Mouse (Mus musculus) hindbrain, embryonic 16.5 days (tissue): Measurements from ENCODE around the gene Pipox. TPM values are rescaled to one million over a fixed set of nuclear protein-coding genes. Genes with fewer than 3 reads are reported as not detected.
A peak's percentile ranks its signal among the peaks of the same experiment; 100 is the strongest.

Source experiments
- ATAC-seq: fragments of 200-750 bp; cut with Nextera tagmentation; 2 replicates; pipeline ENCODE4 v1.8.0; 2017; ENCODE audit warnings: moderate TSS enrichment, moderate library complexity
- H3K27ac ChIP-seq: fragments of 300-500 bp; sonication (generic); 2 replicates; pipeline ENCODE4 v1.5.1; 2014; ENCODE audit warnings: low read depth, mild to moderate bottlenecking, control low read depth, low read length, moderate library complexity
- H3K27me3 ChIP-seq: fragments of 300-500 bp; sonication (generic); replicated peaks from 2 replicates; pipeline ENCODE4 v1.6.1; 2014; ENCODE audit warnings: low read length; ENCODE audit not compliant: control insufficient read depth, insufficient read depth
- H3K36me3 ChIP-seq: fragments of 300-500 bp; sonication (generic); 2 replicates; pipeline ENCODE4 v1.6.1; 2014; ENCODE audit warnings: mild to moderate bottlenecking, low read length, moderate library complexity, mixed read lengths; ENCODE audit not compliant: control insufficient read depth, insufficient read depth
- H3K4me1 ChIP-seq: fragments of 300-500 bp; sonication (generic); 2 replicates; pipeline ENCODE4 v1.6.1; 2014; ENCODE audit warnings: low read depth, low read length; ENCODE audit not compliant: control insufficient read depth, insufficient read depth
- H3K4me2 ChIP-seq: fragments of 300-500 bp; sonication (generic); 2 replicates; pipeline ENCODE4 v1.6.1; 2014; ENCODE audit warnings: mild to moderate bottlenecking, low read length, control low read depth, moderate library complexity
- H3K4me3 ChIP-seq: fragments of 300-500 bp; sonication (generic); 2 replicates; pipeline ENCODE4 v1.5.1; 2014; ENCODE audit warnings: mild to moderate bottlenecking, low read length, control low read depth, moderate library complexity
- H3K9ac ChIP-seq: fragments of 300-500 bp; sonication (generic); 2 replicates; pipeline ENCODE4 v1.6.1; 2014; ENCODE audit warnings: low read depth, mild to moderate bottlenecking, control low read depth, low read length, moderate library complexity
- H3K9me3 ChIP-seq: fragments of 300-500 bp; sonication (generic); 2 replicates; pipeline ENCODE4 v1.6.1; 2014; ENCODE audit warnings: mild to moderate bottlenecking, low read length, moderate library complexity; ENCODE audit not compliant: control insufficient read depth
- WGBS: fragments of 180-500 bp; shearing (Covaris S2); extraction: QIAGEN DNeasy Blood & Tissue Kit; methylation state at CpG from one replicate; pipeline ENCODE4 v1.1.7; 2014; 5-methylcytosine and 5-hydroxymethylcytosine counted together
- polyA plus RNA-seq: library from polyadenylated mRNA; unstranded; fragments of >200 nt; fragmentation: Nextera tagmentation; extraction: Ambion mirVana; gene quantifications from 2 replicates; pipeline ENCODE4 v1.2.1, GENCODE M21; 2015

The Pipox gene
- polyA plus RNA-seq, 1 experiment from 2014 or later: 5.9 TPM

DNA sequence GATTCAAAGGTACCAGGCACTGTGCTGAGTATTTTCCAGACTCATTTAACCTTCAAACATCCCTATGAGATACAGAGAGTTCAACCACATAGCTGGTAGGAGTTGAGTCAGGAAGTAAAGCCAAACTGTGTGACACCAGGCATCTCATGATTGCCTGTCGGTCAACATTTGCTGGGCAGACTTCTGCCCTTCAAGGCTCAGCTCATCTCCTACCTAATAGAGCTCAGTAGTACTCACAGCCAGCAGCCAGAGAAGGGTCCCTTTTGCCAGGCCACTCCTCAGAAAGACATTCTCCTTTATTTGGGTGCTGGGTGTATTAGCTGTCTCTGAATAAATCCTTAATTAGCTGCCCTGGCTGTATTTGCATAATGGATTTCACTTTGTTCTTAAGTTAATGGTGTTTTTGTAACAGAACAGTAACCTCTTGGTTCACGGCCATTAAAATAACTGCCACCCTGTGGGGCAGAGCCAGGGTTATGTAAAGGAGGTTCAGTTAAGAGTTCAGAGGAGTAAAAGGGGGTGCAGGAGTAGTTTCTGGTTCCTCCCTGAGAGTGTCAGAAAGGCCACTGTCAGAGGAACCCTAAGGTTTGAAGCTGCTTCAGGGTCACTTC is 3.1 kb downstream of the Pipox start:
- Histone ChIP-seq H3K36me3 (no peaks in the 10 kb centered on the region), H3K9ac (no peak overlapping the region), H3K4me2 (no peak overlapping the region), H3K9me3 (no peaks in the 10 kb centered on the region), H3K27ac (no peak overlapping the region), H3K4me3 (no peak overlapping the region), H3K27me3 (no peaks in the 10 kb centered on the region), H3K4me1 (peaks cover 50% of the 10 kb centered on the region)
- no peak for ATAC-seq
- WGBS: 56% methylated on average over 2 of the region's 2 CpGs

DNA sequence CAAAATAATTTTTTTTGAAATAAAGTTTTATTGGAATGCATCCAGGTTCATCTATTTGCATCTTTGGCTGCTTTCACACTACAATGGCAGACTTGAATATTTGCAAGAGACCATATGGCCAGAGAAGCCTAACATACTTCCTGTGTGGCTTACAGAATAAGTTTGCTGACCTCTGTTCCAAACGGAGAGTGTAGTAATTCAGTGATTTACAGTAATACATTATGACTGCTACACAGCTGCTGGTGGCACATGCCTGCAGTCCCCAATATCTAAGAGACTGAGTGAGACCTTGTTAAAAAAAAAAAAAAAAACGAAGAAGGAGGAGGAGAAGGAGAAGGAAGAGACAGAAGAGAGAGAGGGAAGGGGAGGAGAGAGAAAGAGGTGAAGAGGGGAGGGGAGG is 4.4 kb downstream of the Pipox start:
- no peak for ATAC-seq
- Histone ChIP-seq H3K27ac (no peak overlapping the region), H3K4me2 (no peak overlapping the region), H3K9me3 (no peaks in the 10 kb centered on the region), H3K9ac (no peak overlapping the region), H3K27me3 (no peaks in the 10 kb centered on the region), H3K4me3 (no peak overlapping the region), H3K4me1 (peaks cover 55% of the 10 kb centered on the region), H3K36me3 (no peaks in the 10 kb centered on the region)
- WGBS: 34% methylated on average over 2 of the region's 2 CpGs

DNA sequence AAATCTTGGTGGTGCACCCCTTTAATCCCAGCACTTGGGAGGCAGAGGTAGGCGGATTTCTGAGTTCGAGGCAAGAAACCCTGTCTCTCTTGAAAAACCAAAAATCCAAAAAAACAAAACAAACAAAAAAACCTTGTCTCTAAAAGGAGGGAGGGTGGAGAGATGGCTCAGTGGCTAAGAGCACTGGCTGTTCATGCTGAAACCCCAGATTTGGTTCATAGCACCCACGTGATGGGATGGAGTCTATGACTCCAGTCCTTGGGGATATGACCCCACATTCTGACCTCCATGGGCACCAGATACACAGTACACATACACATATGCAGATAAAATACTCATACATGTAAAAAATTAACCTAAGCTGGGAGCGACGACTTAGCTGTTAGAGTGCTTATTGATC is 5.0 kb downstream of the Pipox start:
- H3K4me2 ChIP-seq: no peak overlapping the region
- no peak overlapping the region for H3K9ac ChIP-seq
- no peak for ATAC-seq
- H3K36me3 ChIP-seq: no peaks in the 10 kb centered on the region
- no peaks in the 10 kb centered on the region for H3K9me3 ChIP-seq
- H3K27me3 ChIP-seq: no peaks in the 10 kb centered on the region
- peaks cover 48% of the 10 kb centered on the region for H3K4me1 ChIP-seq
- no peak overlapping the region for H3K27ac ChIP-seq
- no peak overlapping the region for H3K4me3 ChIP-seq
- WGBS: 93% methylated on average over 5 of the region's 5 CpGs

DNA sequence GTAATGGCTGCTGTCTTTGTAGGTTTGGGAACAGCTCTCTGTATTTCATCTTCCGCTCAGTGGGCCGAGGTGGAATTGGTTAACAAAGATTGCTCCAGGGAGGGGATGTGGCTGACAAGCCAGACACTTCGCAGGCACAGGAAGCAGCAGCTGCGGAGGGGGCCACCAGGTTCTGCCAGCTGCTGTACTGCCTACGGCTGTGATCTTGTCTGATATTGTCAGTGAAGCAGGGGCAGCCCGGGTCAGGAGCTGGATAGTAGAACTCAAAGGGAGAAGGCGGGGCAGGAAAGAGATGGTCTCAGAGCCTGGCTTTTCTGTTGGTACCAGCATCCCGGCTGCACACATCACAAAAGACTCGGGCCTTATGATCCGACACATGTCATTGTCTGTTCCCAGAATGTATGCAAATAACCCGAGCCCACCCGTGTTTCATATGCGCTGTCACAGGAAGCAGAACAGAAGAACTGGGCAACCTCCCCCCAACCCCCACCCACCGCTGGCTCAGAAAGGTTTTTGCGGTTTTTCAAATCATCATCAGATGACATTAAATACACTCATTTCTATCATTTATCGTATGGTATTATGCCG is 6.4 kb downstream of the Pipox start:
- H3K9ac ChIP-seq: no peak overlapping the region
- no peak overlapping the region for H3K4me3 ChIP-seq
- peaks cover 36% of the 10 kb centered on the region for H3K4me1 ChIP-seq

DNA sequence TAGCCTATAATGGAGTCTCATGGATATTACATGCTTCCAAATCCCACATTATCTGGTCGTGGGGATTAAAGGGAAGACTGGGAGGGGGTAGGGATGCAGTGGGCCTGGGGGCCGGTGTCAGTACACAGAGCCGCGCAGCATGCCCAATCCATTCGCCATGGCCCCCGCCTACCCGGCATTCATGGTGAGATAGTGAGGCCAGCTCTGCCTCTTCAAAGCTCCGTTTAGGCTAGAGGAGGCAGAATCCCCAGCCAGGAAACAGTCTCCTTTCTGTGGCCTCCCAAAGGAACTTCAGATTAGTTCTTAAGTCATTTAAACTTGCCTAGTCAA is 8.7 kb downstream of the Pipox start:
- H3K4me1 ChIP-seq: peaks cover 36% of the 10 kb centered on the region
- H3K4me3 ChIP-seq: no peak overlapping the region
- no peak overlapping the region for H3K4me2 ChIP-seq
- 26% methylated on average over 8 of the region's 8 CpGs for WGBS
- peak overlapping the region; percentile 10; the same call in 1 of the 2 replicates for H3K9ac ChIP-seq
- ATAC-seq: 0 out of 2 replicates have a peak, but pooled peaks have one; percentile 41
- no peaks in the 10 kb centered on the region for H3K9me3 ChIP-seq
- no peaks in the 10 kb centered on the region for H3K27me3 ChIP-seq
- peak overlapping the region; percentile 31 for H3K27ac ChIP-seq
- no peaks in the 10 kb centered on the region for H3K36me3 ChIP-seq

More for the DNA sequence above, 6.4 kb downstream of the Pipox start:
- Histone ChIP-seq H3K36me3 (no peaks in the 10 kb centered on the region), H3K27ac (peak overlapping the region; percentile 57), H3K9me3 (no peaks in the 10 kb centered on the region), H3K27me3 (no peaks in the 10 kb centered on the region), H3K4me2 (peak overlapping the region; percentile 0; the same call in 1 of the 2 replicates)
- WGBS: 16% methylated on average over 17 of the region's 17 CpGs
- ATAC-seq: peak; percentile 60; the same call in 1 of the 2 replicates

DNA sequence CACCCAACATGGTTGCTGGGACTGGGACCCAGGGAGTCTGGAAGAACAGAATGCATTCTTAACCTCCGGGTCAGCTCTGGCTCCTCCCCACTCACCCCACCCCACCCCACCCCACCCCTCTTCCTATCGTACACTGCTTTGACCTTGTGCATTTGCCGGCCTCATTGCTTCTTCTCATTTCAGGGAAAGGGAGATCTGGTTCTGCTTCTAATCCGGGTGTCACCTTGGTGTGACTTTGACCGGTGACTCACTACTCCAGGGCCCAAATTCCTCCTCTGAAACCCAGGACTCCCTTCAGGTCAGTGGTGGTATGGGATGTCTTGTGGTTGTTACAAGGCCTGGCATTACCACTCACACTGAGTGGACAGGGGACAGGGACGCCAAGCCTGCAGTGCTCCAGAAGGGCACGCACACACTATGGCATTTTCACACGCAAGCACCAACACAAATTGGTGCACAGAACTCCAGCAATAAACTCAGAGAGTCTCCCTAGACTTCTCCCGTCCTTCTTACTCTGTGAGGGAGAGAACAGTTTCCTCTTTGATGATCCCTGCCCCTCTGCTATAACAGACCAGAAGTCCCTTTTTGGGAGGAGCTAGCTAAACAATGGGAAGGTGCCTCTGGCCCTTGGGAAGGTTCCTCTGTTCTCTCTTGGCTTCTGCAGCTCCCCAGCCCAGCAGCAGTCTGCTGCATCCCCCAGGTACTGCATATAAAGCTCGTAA is 9.2 kb downstream of the Pipox start:
- H3K27ac ChIP-seq: peak overlapping the region; percentile 31
- no peak overlapping the region for H3K4me3 ChIP-seq
- no peaks in the 10 kb centered on the region for H3K27me3 ChIP-seq
- ATAC-seq: no peak
- H3K4me2 ChIP-seq: no peak overlapping the region
- 36% methylated on average over 10 of the region's 10 CpGs for WGBS
- H3K9me3 ChIP-seq: no peaks in the 10 kb centered on the region
- H3K4me1 ChIP-seq: peaks cover 36% of the 10 kb centered on the region
- H3K9ac ChIP-seq: no peak overlapping the region
- no peaks in the 10 kb centered on the region for H3K36me3 ChIP-seq

DNA sequence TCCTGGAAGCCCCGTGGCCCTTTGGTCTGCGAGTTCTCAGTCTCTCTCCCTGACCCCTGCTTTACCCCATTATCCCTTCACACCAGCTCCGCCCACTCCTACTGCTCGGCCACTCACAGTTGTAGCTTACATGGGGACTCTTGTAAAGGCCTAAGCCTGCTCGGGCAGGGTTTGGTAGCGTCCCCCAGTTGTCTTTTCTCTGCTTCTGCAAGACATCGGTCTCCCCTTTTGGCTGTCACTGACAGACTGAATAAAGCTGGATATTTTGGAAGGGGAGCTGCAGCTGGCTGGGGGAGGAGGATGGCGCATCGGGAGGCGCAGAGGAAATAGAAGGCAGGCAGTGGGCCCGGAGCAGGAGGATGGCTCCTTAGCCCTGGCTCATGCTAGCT is 17.1 kb downstream of the Pipox start:
- H3K4me1 ChIP-seq: peaks cover 41% of the 10 kb centered on the region
- WGBS: 37% methylated on average over 11 of the region's 11 CpGs
- H3K27me3 ChIP-seq: no peaks in the 10 kb centered on the region
- H3K9ac ChIP-seq: no peak overlapping the region
- no peaks in the 10 kb centered on the region for H3K36me3 ChIP-seq
- no peak for ATAC-seq
- H3K4me2 ChIP-seq: no peak overlapping the region
- H3K4me3 ChIP-seq: no peak overlapping the region
- no peaks in the 10 kb centered on the region for H3K9me3 ChIP-seq
- peak overlapping the region; percentile 72 for H3K27ac ChIP-seq

DNA sequence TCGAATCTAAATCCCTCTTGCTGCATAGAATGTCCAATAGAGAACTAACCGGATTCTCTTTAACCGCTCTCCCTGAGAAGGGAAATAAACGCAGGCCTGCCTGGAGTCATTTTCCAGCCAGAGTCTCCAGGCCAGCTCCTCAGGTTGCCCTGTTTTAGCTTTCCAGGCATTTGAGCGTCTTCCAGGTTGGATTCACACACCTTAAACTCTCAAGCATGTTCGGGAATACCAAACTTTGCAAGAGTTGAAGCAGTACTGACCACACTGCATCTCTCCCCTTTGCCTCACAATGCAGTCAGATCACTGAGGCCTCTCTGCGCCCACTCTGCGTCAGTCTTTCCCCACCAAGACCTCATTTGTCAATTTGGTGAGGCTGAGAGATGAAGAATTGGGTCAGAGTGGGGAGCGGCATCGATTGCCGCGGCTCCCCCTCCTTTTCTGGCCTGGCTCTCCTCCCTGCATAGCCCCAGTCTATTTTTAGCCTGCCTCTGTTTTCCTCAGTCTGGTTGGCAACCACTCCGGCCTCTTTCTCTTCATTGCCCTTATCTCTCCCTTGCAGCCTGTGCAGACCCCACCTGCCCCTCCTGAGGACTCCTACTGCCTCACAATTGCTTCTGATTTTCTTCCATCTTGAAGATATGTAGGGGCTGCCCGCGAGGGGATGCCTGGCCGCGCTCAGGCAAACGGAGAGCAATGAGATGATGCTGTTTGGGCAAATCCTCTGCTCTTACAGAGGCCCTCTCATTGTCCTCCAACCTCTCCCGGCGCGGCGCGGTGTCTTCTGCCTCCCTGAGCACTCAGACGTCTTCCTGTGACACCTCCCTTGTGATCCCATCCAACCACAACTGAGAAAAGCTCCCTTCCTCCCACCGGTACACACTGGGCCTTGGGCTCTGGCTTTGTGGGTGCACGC is 17.8 kb downstream of the Pipox start:
- H3K9ac ChIP-seq: peak overlapping the region; percentile 7; the same call in 1 of the 2 replicates
- H3K27me3 ChIP-seq: no peaks in the 10 kb centered on the region
- H3K4me2 ChIP-seq: no peak overlapping the region
- ATAC-seq: peak; percentile 14; the same call in 1 of the 2 replicates
- H3K4me1 ChIP-seq: peaks cover 46% of the 10 kb centered on the region
- no peaks in the 10 kb centered on the region for H3K36me3 ChIP-seq
- H3K9me3 ChIP-seq: no peaks in the 10 kb centered on the region
- 44% methylated on average over 26 of the region's 26 CpGs for WGBS
- peak overlapping the region; percentile 72 for H3K27ac ChIP-seq
- H3K4me3 ChIP-seq: no peak overlapping the region
